Mouse (Mus musculus) spleen, postnatal 0 days (tissue): ENCODE data around the gene Jagn1. TPM values are rescaled to one million over a fixed set of nuclear protein-coding genes. Genes with fewer than 3 reads are reported as not detected.

ENCODE experiments used
- polyA plus RNA-seq: library from polyadenylated mRNA; unstranded; fragments of >200 nt; fragmentation: Nextera tagmentation; extraction: Ambion mirVana; gene quantifications from 2 replicates; pipeline ENCODE4 v1.2.1, GENCODE M21; 2015

Gene Jagn1
- 38.3 and 39.6 TPM in 2 replicates for polyA plus RNA-seq

DNA sequence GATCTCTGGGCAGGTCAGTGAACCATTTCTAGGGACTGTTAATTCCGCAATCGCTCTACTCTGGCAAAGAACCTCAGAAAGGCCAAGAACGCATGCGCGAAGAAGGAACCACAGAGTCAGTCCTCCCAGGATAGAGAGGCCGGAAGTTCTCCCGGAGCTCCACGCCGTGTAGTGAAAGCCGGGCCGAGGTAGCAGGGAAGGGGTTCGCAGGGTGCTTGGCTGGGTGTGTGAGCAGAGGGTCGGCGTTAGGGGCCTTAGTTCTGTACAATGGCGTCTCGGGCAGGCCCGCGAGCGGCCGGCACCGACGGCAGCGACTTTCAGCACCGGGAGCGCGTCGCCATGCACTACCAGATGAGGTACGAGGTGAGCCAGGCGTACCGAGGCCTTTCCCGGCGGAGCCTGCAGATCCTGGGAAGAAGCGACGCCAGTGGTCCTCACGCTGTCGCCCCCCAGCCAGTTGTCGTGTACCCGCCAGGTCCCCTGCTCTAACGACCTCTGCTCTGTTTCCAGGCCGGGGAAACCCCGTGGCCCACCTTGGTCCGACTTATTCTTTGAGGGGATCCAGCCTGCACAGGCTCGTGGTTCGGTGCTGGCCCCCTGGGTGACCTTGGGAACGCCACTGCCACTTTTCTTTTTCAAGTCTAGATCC lies at the start of gene Jagn1:
TSS of gene Jagn1 (plus strand) at position 128 of the 649 bp plus-strand sequence.

GRCm38 (mm10) chr6:113419199-113419587 lies 23.2 kb upstream of the Jagn1 start, which contains the start of gene Rpusd3:
Gene Rpusd3 (minus strand): TSS chr6:113419340.

GRCm38 (mm10) chr6:113435664-113436205 lies 6.6 kb upstream of the Jagn1 start, which contains the start of gene Cidec:
Gene Cidec (minus strand): TSS chr6:113435760.

DNA sequence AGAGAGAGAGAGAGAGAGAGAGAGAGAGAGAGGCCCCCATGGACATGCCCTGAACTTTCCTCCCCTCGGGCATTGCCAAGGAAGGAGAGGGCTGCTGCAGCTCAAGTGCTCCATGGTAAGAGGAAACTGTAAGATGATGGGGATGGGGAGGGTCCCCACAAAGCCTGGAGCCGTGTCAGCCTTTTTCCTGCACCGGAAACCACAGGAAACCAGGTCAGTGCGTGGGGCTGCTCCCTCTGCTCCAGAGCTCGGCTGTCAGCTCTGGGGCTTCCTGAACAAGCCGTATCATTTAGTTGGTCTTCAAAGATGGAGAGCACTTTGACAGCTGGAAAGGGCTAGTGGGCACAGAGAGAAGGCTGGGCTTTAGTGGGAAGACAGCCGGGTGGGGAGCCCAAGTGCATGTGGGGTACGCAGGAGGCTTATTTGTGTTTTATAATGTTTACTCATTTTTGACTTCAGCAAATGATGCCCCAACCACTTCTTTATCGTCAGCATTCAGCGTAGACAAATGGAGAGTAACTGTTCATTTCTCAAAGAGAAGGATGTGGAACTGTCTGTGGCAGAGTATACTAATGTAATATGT lies 15.7 kb downstream of the Jagn1 start, which contains the start of gene Il17re:
TSS of gene Il17re (plus strand) at position 533 of the 583 bp plus-strand sequence.

DNA sequence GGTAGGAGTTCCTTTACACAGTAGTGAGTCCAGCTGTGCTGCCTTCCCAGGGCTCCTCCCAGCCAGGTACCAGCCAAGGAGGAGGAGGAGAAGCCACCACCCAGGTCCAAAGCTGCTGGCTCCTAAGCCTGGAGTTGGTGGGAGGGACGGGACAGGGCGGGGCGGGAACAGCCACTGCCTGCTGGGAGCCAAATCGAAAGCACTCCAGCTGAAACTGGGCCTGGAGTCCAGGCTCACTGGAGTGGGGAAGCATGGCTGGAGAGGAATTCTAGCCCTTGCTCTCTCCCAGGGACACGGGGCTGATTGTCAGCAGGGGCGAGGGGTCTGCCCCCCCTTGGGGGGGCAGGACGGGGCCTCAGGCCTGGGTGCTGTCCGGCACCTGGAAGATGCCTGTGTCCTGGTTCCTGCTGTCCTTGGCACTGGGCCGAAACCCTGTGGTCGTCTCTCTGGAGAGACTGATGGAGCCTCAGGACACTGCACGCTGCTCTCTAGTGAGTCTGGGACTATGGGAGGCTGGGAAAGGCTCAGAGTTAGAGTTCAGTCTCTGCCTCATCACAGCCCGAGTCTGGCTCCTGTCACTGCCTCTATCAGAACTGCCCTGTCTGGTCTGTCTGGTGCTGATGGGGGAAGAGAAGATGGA lies 29.0 kb downstream of the Jagn1 start, which contains the start of gene Il17rc:
TSS of gene Il17rc (plus strand) at position 131 of the 640 bp plus-strand sequence.

DNA sequence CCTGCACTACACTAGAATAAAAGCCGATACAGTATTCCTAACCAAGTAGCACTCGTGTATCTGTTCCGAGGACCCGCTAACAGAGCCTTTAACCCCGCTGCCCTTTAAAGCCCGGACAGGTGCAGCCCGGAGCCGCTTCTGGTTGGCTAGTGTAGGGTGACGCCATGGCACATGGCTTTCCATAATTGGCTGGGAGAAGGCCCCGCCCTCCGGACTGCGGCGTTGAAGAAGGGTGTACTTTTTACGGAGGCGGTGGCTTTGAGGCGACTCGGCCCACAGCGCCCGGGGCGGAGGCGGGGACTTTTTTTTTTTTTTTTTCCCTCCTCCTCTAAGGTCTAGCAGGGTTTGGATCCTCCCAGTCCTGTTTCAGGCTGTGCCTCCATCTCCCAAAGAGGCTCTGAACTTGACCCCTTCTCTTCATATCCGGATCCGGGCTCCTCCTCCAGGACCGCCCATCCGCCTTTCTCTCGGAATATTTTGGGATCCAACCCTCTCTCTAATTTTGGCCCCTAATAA lies 40.8 kb downstream of the Jagn1 start, which contains the start of gene Creld1:
TSS of gene Creld1 (plus strand) at position 198 of the 516 bp plus-strand sequence.

Other genes with a start within 250 kb of the Jagn1 start
- 0.25 and 0.49 TPM in 2 replicates for gene Lhfpl4, start 247.2 kb upstream of the Jagn1 start, polyA plus RNA-seq
- gene Mtmr14, start 204.7 kb upstream of the Jagn1 start, polyA plus RNA-seq: 15.5 and 19.6 TPM in 2 replicates
- gene Cpne9, start 160.3 kb upstream of the Jagn1 start, polyA plus RNA-seq: 0.06 TPM in 1 of 2 replicates, not detected in the other
- 9.4 and 10.9 TPM in 2 replicates for gene Brpf1, start 135.4 kb upstream of the Jagn1 start, polyA plus RNA-seq
- 8.0 and 9.3 TPM in 2 replicates for gene Ogg1, start 115.6 kb upstream of the Jagn1 start, polyA plus RNA-seq
- 32.5 and 44.0 TPM in 2 replicates for gene Camk1, start 98.6 kb upstream of the Jagn1 start, polyA plus RNA-seq
- 22.3 and 24.9 TPM in 2 replicates for gene Tada3, start 64.7 kb upstream of the Jagn1 start, polyA plus RNA-seq
- gene Arpc4, start 64.5 kb upstream of the Jagn1 start, polyA plus RNA-seq: 304 and 358 TPM in 2 replicates
- 2.3 and 3.7 TPM in 2 replicates for gene Ttll3, start 53.3 kb upstream of the Jagn1 start, polyA plus RNA-seq
- gene Rpusd3, start 23.2 kb upstream of the Jagn1 start, polyA plus RNA-seq: 11.3 and 11.5 TPM in 2 replicates
- gene Cidec, start 6.8 kb upstream of the Jagn1 start, polyA plus RNA-seq: not detected in 2 replicates
- 1.2 and 1.5 TPM in 2 replicates for gene Il17re, start 15.9 kb downstream of the Jagn1 start, polyA plus RNA-seq
- gene Il17rc, start 28.9 kb downstream of the Jagn1 start, polyA plus RNA-seq: 4.9 and 6.2 TPM in 2 replicates
- 4.4 and 7.4 TPM in 2 replicates for gene Creld1, start 40.7 kb downstream of the Jagn1 start, polyA plus RNA-seq
- 0.05 and 0.11 TPM in 2 replicates for gene Prrt3, start 59.4 kb downstream of the Jagn1 start, polyA plus RNA-seq
- 53.2 and 56.0 TPM in 2 replicates for gene Emc3, start 89.1 kb downstream of the Jagn1 start, polyA plus RNA-seq
- 11.9 and 15.6 TPM in 2 replicates for gene Fancd2, start 89.1 kb downstream of the Jagn1 start, polyA plus RNA-seq
- gene Fancd2os, start 158.1 kb downstream of the Jagn1 start, polyA plus RNA-seq: 0.37 TPM in 1 of 2 replicates, not detected in the other
- 138 and 155 TPM in 2 replicates for gene Brk1, start 162.2 kb downstream of the Jagn1 start, polyA plus RNA-seq
- 16.0 and 19.0 TPM in 2 replicates for gene Vhl, start 181.4 kb downstream of the Jagn1 start, polyA plus RNA-seq
- 6.9 and 9.2 TPM in 2 replicates for gene Irak2, start 195.9 kb downstream of the Jagn1 start, polyA plus RNA-seq